Mouse (Mus musculus) gastrocnemius, postnatal 14 days (tissue): ENCODE data around the gene Usf1. TPM values are rescaled to one million over a fixed set of nuclear protein-coding genes. Genes with fewer than 3 reads are reported as not detected.

Experiments
- DNase-seq: peaks from one replicate; pipeline ENCODE4 v3.0.0; 2021; ENCODE audit warnings: mixed read lengths
- intact Hi-C: fragments of 180-260 bp; cut with DNase I; formaldehyde crosslinking; loops from one replicate; pipeline ENCODE4 v1.15.1; 2025; ENCODE audit warnings: low total_unique reads
- total RNA-seq, 2 experiments: library from RNA; stranded (reverse); gene quantifications; 2 replicates each; pipeline ENCODE4 v1.2.3; 2021

Usf1 gene
- total RNA-seq, 2 experiments from 2014 or later = 25.8 to 27.0 TPM

- intact Hi-C loops = no loop called here
- DNase-seq = no peak
Observed at GRCm38 (mm10) chr1:171445050-171445449, 33.9 kb downstream of the Usf1 start.

- no peak for DNase-seq
- intact Hi-C loops = no loop called here
Observed at GRCm38 (mm10) chr1:171446854-171447253, 35.7 kb downstream of the Usf1 start.

- DNase-seq = no peak
- intact Hi-C loops = no loop called here
Observed at GRCm38 (mm10) chr1:171447692-171448091, 36.6 kb downstream of the Usf1 start.

GRCm38 (mm10) chr1:171450062-171450461, 38.9 kb downstream of the Usf1 start:
- intact Hi-C loops = no loop called here

GRCm38 (mm10) chr1:171451001-171451400, 39.9 kb downstream of the Usf1 start:
- intact Hi-C loops = no loop called here
- DNase-seq = no peak

More at GRCm38 (mm10) chr1:171450062-171450461, 38.9 kb downstream of the Usf1 start:
- DNase-seq = no peak

GRCm38 (mm10) chr1:171452522-171452921, 41.4 kb downstream of the Usf1 start:
- intact Hi-C loops = no loop called here
- no peak for DNase-seq

GRCm38 (mm10) chr1:171452923-171453322, 41.8 kb downstream of the Usf1 start:
- intact Hi-C loops = no loop called here
- DNase-seq = no peak

GRCm38 (mm10) chr1:171454926-171455325, 43.8 kb downstream of the Usf1 start:
- intact Hi-C loops = no loop called here

GRCm38 (mm10) chr1:171457568-171457967, 46.5 kb downstream of the Usf1 start:
- intact Hi-C loops = no loop called here

More at GRCm38 (mm10) chr1:171454926-171455325, 43.8 kb downstream of the Usf1 start:
- no peak for DNase-seq

GRCm38 (mm10) chr1:171459791-171460190, 48.7 kb downstream of the Usf1 start:
- DNase-seq = no peak
- intact Hi-C loops = no loop called here

More at GRCm38 (mm10) chr1:171457568-171457967, 46.5 kb downstream of the Usf1 start:
- no peak for DNase-seq

- intact Hi-C loops = no loop called here
- DNase-seq = no peak
Observed at GRCm38 (mm10) chr1:171460551-171461503, 49.7 kb downstream of the Usf1 start.

- DNase-seq = no peak
- intact Hi-C loops = no loop called here
Observed at GRCm38 (mm10) chr1:171463133-171463532, 52.0 kb downstream of the Usf1 start.

GRCm38 (mm10) chr1:171465749-171466412, 54.8 kb downstream of the Usf1 start:
- DNase-seq = no peak
- intact Hi-C loops = no loop called here

- no peak for DNase-seq
- intact Hi-C loops = no loop called here
Observed at GRCm38 (mm10) chr1:171466565-171466964, 55.5 kb downstream of the Usf1 start.

Other genes starting within 250 kb of the Usf1 start
- gene Pcp4l1, start 215.0 kb upstream of the Usf1 start, total RNA-seq = 10 to 100 TPM; 12.3 to 17.1 TPM
- not detected for gene Nr1i3, start 197.3 kb upstream of the Usf1 start, total RNA-seq
- gene Tomm40l, start 188.8 kb upstream of the Usf1 start, total RNA-seq = 10 to 100 TPM; 44.3 to 46.7 TPM
- gene Apoa2, start 186.3 kb upstream of the Usf1 start, total RNA-seq = not detected
- 1 to 10 TPM; 6.3 to 7.1 TPM for gene Fcer1g, start 176.9 kb upstream of the Usf1 start, total RNA-seq
- 1 to 10 TPM; 2.4 to 3.1 TPM for gene Adamts4, start 160.9 kb upstream of the Usf1 start, total RNA-seq
- gene Ndufs2, start 159.9 kb upstream of the Usf1 start, total RNA-seq = 100 to 1,000 TPM; 580 to 737 TPM
- 1 to 10 TPM; 5.9 to 9.4 TPM for gene B4galt3, start 141.0 kb upstream of the Usf1 start, total RNA-seq
- gene Ppox, start 130.1 kb upstream of the Usf1 start, total RNA-seq = 10 to 100 TPM in 1 of 2 experiments, 1 to 10 TPM in 1; 9.6 to 11.8 TPM
- 10 to 100 TPM; 13.1 to 13.7 TPM for gene Usp21, start 123.3 kb upstream of the Usf1 start, total RNA-seq
- gene Ufc1, start 116.3 kb upstream of the Usf1 start, total RNA-seq = 10 to 100 TPM; 84.3 to 87.2 TPM
- 10 to 100 TPM; 26.3 to 27.7 TPM for gene Dedd, start 82.2 kb upstream of the Usf1 start, total RNA-seq
- gene Nit1, start 65.7 kb upstream of the Usf1 start, total RNA-seq = 10 to 100 TPM; 19.3 to 25.3 TPM
- gene Pfdn2, start 65.6 kb upstream of the Usf1 start, total RNA-seq = 10 to 100 TPM; 86.7 to 93.6 TPM
- under 1 TPM; 0.20 to 0.27 TPM for gene Klhdc9, start 50.5 kb upstream of the Usf1 start, total RNA-seq
- not detected for gene Nectin4, start 41.2 kb upstream of the Usf1 start, total RNA-seq
- 1 to 10 TPM in 1 of 2 experiments, under 1 TPM in 1; 0.97 to 1.2 TPM for gene Arhgap30, start 22.4 kb upstream of the Usf1 start, total RNA-seq
- gene Tstd1, start 7.6 kb downstream of the Usf1 start, total RNA-seq = under 1 TPM; 0.78 to 0.98 TPM
- gene F11r, start 26.2 kb downstream of the Usf1 start, total RNA-seq = 10 to 100 TPM; 10.8 to 12.6 TPM
- gene Alyref2, start 92.2 kb downstream of the Usf1 start, total RNA-seq = 1 to 10 TPM; 2.1 to 2.5 TPM
- gene Itln1, start 124.0 kb downstream of the Usf1 start, total RNA-seq = not detected
- not detected for gene Cd244a, start 147.9 kb downstream of the Usf1 start, total RNA-seq
- gene Ly9, start 196.1 kb downstream of the Usf1 start, total RNA-seq = under 1 TPM; 0.11 to 0.21 TPM
- gene Slamf7, start 241.7 kb downstream of the Usf1 start, total RNA-seq = not detected